Mouse (Mus musculus) layer of hippocampus, postnatal 14 days (tissue): ENCODE measurements around the gene Dok3. TPM values are rescaled to one million over a fixed set of nuclear protein-coding genes. Genes with fewer than 3 reads are reported as not detected.
A peak's percentile ranks its signal among the peaks of the same experiment; 100 is the strongest.

Experiments
- DNase-seq, 2 experiments: peaks; one replicate each; pipeline ENCODE4 v3.0.0; 2021 to 2022; ENCODE audit warnings: low spot score in 2 of 2, mixed read lengths in 1 of 2
- total RNA-seq, 2 experiments: library from RNA; stranded (reverse); gene quantifications; 2 replicates each; pipeline ENCODE4 v1.2.3; 2021

The Dok3 gene
- total RNA-seq, 2 experiments from 2014 or later, result 6.7 to 7.9 TPM

DNA sequence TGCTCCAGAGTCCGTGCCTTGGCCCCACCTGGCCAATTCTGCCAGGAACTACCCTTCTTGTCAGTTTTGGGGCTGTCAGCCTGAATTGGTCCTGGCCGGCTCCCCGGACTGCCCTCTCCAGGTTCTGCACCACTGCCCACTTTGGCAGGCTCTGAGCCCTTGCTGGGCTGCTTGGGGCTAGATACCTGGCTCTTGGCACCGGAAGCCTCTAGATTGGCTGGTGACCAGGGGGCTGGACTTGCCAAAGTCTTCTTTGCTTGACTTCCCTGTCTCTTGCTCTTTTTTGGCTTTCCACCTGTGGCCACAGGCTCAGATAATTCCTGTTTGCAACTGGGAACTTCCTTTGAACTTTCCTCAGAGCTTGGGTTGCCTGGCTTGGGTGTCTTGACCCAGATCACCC is 13.8 kb upstream of the Dok3 start:
- no peak for DNase-seq

- DNase-seq, result peak in 1 of 2 experiments; percentile 47
These were observed 11.8 kb upstream of the Dok3 start for GRCm38 (mm10) chr13:55540933-55541332.

GRCm38 (mm10) chr13:55536194-55537175 is 7.4 kb upstream of the Dok3 start, which contains the start of gene Ddx41:
Gene Ddx41 (minus strand): TSS chr13:55536658.
- peak; percentile 100 for DNase-seq

DNA sequence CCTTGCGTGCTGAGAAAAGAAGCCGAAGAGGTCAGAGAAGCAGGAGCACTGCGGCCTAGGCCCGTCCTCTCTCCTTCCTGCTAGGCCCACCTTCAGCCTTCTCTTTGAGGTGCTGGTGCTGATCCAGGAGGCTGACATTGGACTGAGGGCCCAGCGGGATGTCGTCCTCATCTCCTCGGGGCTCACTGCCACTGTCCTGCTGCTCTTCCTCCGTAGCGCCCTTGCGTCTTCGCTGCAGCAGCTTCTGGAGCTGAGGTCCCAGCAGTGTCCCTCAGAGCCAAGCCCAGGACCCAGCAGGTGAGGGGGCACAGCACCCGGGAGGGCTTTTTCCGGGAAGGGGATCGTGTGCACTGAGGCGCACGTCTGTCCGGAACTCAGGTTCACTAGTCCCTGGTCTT is 6.7 kb upstream of the Dok3 start:
- no peak for DNase-seq

DNA sequence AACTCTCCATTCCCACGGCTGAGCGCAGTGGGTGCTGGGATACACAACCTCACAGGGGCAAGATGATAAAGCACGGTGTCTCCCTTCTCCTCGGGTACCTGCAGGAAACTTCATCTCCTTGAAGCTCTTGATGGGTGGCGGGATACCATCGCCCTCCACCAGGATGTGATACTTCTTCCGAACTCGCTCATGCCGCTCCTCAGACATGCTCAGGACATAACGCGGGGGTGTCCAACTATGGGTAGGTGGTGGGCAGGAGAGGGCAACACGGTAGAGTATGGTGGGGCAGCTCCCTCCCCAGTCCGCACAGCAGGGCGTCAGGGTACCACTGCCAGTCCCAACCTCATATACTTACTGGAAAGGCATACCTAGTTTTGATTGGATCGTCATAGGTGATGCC is 6.1 kb upstream of the Dok3 start:
- no peak for DNase-seq

DNA sequence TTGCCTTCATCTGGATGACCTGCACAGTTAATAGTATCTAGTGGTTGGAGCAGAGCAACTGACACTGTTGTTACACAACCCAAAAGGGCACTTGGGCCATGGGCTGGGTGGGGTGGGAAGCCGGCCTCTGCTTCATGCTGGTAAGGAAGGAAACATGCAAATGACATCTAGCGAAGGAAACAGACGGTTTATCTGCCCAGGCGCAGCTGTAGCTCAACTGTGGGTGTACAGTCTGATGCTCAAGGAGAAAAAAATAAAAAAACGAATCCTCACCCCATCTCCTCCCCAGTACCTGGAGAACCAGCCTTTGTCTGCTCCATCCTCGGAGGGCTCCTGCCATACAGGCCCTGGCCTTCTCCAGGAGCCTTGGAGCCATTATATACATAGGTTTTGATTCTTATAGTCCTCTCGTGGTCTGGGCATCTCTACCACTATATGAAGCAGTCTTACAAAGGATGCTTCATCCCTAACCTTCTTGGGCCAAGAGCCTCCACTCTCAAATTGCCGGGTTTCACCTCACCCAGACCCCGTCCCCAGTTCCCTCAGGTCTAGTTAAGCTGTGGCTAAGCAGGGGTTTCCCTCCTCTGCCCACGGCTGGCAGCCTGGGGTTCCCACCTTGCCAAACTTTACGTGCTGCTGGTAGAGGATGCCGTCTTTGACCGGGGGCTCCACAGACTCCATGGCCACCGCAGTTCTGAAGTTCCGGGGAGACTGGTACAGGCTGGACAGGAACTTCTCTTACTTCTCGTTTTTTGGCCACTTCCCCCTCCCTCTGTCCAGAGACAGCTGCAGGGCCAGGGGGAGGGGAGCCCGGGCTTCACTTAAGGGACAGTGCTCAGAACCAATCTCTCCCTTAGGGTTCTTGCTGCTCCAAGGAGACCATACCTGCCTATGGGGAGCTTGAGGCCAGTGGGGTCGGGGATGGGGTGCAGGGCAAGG is 993 bp downstream of the Dok3 start:
- DNase-seq, result no peak

DNA sequence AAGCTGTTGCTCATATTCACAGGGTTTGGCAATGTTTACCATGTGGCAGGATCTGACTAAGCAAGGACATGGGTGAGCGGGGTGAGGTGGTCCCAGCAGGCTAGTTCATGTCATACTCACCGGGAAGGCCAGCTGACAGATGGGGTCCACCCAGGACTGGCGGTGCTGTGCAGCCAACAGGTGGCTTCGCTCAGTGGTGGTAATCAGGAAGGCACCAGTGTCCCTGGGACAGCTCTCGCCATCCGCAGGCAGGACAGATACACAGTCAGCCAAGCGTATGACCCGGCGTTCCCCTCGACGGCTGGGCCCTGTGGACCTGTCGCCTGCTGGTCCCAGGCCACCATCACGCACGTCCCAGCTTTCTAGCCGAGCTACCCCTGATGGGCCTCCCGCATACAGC is 1.9 kb downstream of the Dok3 start:
- no peak for DNase-seq

GRCm38 (mm10) chr13:55525733-55526553 is 3.2 kb downstream of the Dok3 start:
- DNase-seq, result no peak

DNA sequence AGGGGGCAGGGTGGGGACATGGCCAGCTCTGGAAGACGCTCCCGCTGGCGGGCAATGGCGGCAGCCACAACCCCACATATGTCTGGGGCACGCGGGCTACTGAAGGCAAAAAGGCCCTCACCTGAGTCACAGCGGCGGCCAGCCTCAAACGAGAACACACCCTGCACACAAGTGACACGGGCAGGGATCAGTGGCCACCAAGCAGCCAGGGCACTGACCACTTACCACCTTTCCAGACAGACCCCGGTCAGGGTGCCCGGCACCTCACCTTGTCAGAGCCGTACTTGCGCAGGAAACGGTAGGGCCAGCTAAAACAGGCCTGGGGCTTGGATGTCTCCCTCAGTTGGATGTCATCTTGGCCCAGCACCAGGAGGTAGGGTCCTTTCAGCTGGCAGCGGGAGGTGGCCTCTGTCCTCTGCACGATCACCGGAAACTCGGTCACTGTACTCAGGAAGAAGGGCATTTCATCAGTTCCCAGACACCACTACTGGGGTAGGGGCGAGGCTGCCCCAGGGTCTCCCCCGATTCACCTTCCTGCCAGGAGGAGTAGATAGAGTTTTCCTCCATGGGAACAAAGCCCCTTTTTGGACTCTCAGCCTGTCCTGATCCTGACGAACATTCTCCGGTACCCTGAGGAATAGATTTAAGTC is 5.0 kb downstream of the Dok3 start:
- no peak for DNase-seq

DNA sequence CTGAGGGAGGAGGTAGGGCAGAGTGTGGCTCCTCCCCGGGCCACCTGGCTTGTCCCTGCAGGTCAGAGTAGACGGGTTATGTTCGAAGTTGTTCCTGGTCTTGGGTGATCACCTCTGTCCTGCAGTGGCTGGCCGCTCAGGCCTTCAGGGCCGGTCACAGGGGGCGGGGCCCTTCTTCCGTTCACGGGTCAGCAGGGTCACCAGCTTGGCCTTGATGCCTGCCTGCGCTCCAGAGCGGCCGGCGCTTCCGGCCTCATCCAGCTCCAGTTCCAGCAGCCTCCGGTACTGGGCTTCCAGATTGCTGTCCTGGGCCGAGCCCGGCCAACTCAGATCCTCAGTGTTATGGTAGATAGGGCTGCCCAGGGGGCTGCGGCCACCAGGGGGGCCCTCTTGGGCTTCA is 5.8 kb downstream of the Dok3 start:
- DNase-seq, result no peak

GRCm38 (mm10) chr13:55522730-55523129 is 6.4 kb downstream of the Dok3 start:
- DNase-seq, result no peak

DNA sequence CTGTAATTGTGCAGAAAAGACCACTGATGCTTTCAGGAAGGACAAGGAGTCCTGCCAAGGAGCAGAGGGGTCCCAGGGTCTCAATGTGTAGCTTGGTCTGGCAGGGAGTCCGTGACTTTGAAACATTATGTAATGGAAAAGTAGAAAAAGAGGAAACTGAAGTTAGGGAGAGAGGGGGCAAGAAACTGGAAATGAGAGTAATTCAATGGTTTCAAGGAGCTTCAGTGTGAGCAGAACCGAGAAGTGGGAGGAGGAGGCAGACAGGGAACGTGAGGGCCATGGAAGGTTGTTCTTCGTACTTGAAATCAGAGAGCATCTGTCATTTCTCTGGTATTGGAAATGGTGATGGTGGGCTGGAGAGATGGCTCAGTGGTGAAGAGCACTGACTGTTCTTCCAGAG is 9.5 kb downstream of the Dok3 start:
- DNase-seq, result no peak

DNA sequence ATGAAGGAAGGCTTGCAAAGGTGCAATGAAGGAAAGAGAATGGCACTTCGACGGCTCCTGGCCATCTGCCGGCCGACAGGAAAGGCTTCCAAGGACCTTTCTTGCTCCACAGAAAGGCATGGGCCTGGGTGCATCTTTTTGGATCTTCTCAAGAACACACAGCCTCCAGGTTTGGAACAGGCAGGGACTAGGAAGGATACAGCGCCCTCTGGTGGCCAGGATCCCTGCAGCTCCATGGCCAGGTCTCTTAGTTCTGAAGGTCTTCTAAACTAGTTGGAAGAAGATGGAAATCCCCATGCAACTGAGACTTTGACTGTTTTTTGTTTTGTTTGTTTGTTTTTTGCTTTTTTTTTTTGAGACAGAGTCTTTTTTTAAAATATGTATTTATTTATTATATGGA is 12.1 kb downstream of the Dok3 start:
- peak; percentile 87 to 90 for DNase-seq

DNA sequence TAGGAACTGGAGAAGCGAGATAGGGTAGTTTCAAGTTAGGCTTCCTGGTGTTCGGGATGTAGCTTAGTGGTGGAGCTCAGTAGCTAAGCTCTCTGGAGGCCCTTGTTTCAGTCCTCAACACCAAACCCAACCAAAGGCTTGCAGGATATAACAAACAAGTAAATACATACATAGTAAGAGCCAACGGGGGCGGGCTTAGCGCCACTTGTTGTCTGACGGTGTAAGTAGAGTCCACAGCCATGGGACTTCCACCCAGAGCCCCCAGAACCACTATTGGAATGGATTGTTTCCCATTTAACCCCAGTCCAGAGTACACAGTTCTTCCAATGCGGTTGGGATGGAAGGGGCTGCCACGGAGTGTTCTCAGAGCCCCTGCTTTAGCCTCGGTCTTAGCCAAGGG is 15.3 kb downstream of the Dok3 start:
- DNase-seq, result no peak

DNA sequence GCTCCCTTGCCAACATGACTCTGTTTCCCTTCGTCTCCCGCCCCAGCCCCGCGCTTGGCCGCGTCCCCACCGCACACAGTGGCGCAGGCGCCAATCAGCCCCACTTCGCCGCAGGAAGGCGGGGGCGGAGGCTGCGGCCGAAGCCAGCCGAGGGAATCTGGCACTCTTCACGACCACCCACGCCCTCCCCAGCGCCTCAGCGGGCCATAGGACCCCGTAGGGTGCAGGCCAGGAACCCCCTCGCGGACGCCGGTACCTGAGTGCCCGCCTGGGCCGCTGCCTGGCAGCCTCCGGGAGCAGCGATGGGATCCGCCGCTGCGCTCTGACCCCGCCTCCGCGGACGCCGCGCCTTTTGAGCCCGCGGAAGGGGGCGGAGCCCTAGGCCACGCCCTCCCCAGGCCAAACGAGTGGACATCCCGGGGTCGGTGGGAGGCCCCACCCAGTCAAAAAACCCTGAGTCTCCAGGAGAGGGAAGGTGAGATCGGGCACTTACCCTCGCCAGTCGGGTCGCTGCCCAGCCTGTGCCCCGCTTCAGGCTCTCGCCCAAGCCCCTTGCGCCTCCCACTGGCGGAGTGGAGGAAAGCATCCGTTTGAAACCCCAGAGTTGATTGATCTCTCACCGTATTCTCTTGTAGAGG is 15.9 kb downstream of the Dok3 start, which contains the start of gene Pdlim7:
Pdlim7 (minus strand) TSS at position 566 of the 638 bp plus-strand sequence.
- DNase-seq, result peak; percentile 84 to 90

GRCm38 (mm10) chr13:55512379-55513031 is 16.6 kb downstream of the Dok3 start:
- DNase-seq, result no peak

DNA sequence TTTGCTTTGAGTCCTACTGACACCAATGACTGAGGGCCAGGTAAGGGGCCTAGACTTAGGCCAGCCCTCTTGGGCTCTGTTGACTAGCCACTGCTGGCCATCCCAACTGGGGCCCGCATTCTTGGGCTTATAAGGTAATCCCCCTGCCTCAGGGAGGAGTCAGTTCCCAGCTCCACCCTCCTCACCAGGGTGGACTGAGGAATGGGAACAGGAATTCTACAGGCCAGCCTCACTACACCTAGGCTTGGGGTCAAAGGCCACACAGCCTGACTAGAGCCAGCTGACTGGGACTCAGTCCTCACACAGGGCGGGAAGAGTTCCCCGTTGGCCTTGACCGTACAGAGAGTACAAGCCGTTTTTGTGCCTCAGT is 17.6 kb downstream of the Dok3 start:
- no peak for DNase-seq

- DNase-seq, result no peak
These were observed 18.2 kb downstream of the Dok3 start for GRCm38 (mm10) chr13:55510668-55511491.

GRCm38 (mm10) chr13:55510332-55510667 is 18.8 kb downstream of the Dok3 start:
- DNase-seq, result no peak
